Mouse (Mus musculus) kidney, postnatal 10 days (tissue): ENCODE results near the gene Ecm1.

Experiments used
- DNase-seq: peaks from one replicate; pipeline ENCODE4 v3.0.0; 2021; ENCODE audit warnings: mixed read lengths

Gene Ecm1

DNA sequence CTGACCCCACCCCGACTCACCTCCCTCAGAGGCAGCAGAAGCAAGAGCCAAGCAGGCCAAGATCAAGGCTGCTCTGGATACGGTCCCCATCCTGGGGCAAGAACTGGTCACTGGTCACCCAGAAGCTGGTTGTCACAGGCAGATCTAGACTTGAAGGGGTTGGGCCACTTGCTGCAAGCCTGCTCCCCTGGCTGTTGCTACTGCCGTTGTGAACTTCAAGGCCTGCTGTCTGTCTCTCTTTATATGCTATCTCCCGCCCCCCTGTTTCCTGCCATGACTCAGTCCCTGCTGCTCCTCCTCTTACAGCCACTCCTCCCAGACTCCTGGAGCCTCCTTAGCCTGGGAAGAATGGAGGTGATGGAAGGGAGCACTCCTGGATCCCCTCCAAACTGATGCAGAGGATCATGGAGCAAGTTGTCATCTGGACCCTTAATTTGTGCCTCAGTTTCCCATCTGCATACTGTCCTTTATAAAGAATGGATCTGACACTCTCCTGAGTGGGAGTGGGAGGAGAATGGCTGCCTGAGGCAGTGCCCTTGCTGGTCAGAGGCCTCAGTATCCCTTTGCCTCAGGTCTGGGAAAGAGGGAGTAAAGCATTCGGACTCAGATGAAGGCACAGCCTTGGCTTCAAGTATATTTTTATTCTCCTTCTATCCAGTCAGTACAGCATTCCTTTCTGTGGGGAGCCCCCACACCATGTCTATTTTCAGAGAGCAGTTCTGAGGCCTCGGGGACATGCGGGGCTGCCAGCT is at the start of gene Ecm1:
Gene Ecm1, minus strand, starts transcription at position 217 of the 752 bp plus-strand sequence.
- peak; percentile 74 for DNase-seq

DNA sequence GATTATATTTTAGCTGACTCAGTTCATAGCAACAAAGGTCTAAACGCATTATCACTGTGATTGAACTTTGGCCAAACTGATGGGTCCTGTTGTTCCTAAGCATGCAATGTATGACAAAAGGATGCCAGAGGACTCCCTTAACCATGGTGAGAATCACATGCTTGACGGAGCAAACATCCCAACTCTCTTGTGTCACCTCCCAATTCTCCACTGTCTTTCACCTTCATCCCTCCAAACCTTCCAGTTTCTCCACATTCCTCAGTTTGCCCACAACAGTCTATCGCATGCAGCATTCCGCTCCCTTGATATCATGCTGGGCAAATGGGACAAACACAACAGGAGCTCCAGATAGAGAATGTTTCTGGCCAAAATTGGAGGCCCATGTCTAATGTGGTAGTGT is 46.1 kb upstream of the Ecm1 start:
- DNase-seq, result no peak

DNA sequence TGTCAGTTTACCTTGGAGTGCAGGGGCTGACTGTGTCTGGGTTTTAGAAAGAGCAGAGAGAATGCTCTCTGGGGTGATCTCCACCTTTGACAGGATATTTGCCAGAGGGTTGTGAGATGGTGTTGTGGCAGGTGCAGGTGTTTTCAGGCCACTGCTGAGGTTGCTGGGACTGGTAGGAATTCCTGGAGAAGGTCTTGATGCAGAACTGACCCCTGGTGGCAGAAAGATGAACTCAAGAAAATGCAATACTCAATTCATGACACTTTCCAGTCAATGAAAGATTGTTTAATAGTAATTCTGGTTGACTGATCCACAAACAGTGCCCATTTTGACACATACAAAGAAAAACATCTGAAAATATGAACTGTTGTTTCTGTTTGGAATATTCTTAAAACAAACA is 32.6 kb upstream of the Ecm1 start:
- peak; percentile 41 for DNase-seq

DNA sequence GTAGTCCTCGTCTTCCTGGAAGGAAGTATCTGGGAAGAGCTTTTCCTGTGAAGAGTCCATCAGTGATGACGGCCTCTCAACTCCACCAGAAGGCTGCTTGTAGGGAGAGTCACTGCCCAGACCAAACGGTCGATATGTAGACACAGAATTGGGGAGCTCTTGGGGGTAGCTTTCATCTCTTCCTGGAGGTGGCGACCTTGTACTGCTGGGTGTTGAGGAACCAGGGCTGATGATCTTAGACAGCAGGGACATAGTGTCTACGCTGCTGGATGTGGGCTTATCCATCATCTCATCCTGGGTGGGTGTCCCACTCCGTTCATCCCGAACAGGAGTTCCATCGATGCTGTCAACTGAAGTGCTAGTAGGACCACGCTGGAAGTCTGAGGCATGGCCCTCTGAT is 26.2 kb upstream of the Ecm1 start:
- no peak for DNase-seq

DNA sequence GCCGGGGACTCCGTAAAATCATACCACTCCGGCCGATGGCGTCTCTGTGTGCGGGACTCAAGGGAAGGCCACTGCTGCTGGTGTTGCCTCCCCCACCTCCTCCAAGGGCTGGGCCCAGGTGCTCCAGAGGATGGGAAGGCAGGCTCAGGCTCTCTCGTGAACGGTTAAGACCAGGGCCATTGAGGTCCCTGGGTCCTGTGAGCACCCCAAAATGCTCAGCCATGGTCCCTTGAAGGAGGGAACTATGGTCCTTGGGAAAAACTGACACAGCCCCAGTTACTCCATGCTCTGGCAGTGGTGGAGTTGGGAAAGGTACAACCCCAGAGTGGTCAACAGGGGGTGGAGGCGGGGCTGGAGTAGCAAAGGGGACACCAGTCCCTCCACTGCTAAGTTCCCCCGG is 24.4 kb upstream of the Ecm1 start:
- no peak for DNase-seq

DNA sequence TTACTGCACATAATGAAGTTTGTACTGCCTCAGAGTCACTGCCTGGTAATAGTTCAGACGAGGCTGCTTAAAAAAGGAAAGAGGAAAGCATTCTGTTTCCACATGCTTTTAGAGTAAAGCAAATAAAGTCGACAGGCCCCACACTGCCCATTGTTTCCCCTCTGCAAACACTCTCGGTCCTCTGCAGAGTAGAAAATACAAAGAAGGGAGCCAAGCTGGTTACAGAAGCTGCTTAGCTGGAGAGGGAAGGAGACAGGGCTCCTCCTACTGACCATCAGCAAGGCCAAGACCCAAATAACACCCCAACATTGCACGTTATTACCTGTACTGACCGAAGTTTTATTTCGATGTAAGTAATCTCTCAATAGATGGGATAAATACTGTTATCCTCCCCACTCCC is 23.6 kb upstream of the Ecm1 start:
- DNase-seq, result no peak

DNA sequence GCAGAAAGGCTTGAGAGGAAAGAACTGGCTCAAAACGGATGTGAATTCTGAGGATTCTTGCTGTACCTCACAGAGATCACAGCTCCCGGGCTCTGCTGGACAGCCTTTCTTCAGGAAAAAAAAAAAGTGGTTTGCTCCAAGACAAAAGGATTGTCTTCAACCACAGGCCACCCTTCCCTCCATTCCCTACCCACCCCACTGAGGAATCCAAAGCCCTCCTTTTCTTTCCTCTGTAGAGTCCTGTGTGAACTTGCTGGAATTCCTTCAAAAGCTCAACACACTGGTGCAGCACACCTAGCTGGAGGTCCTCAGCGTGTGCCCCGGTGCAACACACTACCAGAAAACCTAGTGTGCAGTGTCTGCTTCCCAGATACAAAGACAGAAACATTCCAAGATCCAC is 22.4 kb upstream of the Ecm1 start:
- no peak for DNase-seq

DNA sequence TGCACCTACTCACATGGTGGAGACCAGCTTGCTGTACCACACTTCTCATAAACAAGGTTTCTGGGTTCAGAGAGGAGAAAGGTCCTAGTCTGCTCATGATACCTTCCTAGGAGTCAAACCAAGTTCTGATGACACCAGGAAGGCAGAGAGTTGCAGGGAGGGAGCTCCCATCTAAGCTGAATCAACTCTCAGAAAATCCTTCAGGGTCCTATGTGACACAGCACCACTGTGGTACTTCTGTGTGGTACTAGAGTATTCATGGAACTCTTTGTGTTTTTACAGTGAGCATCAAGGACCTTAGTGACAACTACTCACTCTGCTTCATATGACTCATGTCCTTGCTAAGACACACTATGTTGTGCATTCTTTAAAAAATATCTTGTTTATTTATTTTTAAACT is 21.3 kb upstream of the Ecm1 start:
- DNase-seq, result no peak

DNA sequence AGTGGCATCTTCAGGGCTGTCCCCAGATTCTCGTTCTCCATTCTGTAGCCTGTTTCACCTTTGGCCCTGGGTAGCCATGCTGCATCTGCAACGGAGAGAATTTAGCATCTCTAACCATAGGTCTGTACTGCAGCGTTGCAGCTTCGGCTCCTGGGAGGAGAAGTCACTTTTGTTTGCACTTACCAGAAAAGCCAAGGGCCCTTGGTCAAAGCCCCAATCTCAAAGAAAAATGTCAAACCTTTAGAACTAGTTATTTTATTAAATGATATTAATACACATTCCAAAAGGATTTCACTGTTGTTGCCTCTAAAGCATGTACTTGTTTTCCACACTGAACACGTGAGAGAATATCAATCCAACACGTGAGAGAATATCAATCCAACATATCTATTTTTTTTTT is 20.7 kb upstream of the Ecm1 start, which contains the start of gene Tars2:
Gene Tars2, minus strand, starts transcription at position 101 of the 400 bp plus-strand sequence.
- no peak for DNase-seq

DNA sequence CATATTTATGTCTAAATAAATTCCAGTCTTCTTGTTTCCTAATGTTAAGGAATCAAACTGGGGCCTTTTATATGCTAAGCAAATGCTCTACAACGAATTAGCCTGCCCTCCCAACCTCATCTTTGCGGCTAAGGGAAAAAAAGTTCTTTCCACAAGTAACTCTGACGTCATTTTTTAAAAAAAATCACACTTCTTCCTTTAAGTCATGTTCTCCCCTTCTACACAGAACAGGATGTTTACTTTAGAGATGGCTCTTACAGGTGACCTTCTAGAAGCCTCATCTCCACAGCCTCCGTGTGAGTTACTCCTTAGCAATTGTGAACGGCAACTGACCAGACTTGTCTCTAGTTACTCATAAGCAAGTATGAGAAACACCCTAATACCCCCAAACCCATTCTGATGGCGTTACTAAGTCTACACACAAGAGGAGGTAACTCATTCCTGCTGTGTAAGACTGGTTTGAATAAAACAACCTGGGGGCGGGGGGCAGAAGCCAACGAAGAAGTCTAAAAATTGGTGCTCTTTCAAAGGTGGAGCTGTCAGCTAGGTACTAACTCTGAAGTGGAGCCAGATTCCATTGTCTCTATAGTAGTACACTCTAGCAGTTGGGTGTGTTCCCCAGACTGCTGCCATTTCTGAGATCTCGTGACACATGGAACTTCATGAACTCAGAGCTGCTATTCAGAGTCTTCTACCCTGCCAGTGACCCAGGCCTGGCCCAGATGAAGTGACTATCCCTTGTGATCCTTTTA is 19.3 kb upstream of the Ecm1 start:
- no peak for DNase-seq

DNA sequence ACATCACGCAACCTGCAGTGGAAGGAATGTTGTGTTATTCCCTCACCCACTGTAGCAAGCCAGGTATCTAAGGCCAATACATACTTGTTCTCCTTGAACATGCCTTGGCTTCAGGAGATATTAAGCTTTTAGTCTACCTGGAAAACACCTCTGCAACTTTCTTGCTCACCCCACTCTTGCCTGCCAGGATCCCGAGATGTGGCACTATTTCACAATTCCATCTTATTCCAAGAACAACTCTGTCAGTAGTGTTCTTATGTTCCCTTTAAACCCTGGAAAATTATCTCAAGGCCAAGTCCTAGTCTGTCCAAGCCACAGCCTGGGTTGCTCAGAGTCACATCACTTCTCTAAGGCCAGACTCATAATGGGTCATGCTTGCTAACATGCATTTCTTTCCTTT is 17.4 kb upstream of the Ecm1 start:
- no peak for DNase-seq

DNA sequence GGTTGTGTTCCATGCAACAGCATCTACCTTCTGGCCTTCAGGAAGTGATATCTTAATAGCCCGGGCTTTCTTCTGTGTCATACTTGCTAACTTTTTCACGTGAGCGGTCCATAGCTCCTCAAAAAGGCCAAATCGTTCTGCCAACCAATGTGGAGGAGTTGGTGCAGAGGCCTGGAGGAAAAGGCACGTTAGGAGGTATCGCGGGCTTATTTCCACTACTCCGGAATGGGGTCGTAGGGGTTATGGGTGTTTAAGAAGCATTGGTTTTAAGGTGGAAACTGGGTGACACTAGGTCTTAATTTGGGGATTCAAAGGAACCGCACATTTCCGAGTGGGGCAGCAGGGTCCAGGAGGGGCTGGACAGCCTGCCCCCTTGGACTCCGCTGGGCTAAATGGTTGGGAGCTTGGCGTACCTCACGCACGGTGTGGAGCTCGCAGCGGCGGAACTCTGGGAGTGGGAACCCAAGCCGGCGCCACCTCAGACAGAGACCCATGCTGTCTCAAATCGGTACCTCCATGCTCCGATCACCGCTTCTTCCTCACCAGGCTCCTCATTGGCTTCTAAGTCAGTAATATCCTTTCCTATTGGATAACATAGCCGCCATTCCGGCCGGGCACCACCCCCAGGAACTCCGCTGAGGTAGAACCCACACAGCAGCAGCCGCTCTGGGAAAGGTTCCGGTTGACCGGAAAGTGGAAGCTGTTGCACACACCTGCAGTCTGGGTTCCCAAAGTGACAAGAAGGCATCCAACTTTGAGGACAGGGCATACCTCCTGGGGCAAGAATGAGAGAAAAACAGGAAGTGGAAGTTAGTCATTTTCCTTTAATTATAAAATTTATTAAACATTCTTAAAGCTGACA is 15.2 kb upstream of the Ecm1 start:
- DNase-seq, result peak; percentile 95

DNA sequence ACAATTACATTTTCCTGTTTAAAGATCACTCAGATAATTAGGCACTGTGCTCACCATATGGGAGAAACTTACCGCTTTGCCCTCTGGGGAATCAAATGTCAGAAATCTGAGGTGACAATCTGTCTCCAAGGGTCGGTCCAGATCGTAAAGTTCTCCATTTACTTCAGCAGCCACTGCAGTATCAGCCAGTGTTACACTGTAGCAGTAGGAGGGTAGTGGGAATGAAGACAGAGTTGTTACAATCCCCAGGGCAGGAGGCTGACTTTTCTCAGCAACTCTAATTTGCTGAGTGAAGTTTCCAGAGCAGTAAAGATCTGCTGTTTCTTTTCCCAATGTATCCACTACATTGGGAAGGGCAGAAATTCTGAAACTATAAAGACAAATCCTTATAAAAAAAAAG is 13.6 kb upstream of the Ecm1 start:
- DNase-seq, result no peak

DNA sequence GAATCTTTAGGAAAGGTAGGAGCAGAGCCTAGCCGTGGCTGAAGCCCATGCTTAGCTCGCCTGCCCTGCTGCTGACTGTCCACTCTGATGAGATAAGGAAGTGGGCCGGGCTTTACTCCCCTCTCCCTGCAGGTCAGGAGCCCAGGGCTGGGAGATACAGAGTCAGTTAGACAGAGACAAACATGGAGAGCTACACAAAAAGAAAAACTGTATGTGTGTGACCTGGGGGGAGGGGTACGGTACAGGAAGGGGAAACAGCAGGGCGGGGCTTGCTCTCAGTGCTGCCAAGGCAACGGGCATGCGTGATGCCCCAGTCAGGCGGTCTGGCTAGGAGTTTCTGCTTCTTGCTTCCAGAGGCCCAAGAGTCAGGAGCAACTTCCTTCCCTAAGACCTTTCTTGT is 1.0 kb upstream of the Ecm1 start:
- peak; percentile 81 for DNase-seq

DNA sequence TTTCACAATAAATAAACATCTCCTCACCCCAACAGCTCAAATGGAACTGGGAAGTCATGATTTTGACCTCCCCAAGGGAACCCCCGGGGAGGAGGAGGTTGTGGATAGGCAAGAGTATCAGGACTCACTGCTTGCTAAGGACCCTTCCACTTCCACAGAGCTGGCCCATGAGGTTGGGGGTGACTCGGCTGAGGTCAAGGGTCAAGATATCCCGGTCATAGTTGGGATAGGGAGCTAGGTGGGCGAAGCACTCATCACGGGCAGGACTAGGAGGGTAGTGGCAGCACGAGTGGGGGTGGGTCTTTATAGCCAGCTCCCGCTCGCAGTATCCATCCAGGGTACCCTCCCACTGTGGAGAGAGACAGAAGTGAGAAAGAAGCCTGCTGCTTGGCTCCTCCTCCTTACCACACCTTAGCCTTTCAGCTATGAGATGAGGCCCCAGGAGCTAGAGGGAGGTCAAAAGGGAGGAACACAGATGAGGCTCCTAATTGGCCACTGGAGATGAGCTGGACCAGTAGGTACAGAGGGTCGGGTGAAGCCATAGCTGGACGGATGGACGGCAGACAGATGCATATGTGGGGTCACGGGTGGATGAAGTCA is 4.2 kb downstream of the Ecm1 start:
- DNase-seq, result no peak

DNA sequence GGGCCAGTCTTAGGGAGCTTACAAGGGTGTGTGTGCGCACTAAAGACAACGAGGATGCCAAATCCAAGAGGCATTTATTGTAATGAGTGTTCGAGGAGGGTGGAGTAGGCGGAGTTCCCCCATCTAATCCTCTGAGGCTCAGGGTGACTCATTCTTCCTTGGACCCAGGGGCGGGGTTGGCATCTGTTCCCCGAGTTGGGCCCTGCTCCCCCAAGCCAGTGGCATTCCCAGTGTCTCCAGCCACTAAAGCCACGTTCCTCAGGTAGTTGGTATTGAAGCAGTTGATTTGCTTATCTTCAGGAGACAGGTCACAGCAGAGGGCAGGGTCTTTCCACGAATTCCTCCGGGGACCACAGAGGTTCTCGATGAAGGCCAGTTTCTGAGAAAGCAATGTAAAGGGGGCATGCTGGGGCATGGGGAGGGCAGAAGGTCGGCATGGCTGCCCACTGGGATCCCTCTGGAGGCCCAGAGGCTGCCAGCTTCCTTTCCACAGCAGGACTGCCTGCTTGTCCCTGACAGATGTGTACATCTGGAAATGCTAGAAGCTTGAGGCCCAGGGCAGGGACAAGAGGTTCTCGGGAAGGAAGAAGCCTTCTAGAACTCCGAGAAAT is 5.2 kb downstream of the Ecm1 start:
- no peak for DNase-seq

DNA sequence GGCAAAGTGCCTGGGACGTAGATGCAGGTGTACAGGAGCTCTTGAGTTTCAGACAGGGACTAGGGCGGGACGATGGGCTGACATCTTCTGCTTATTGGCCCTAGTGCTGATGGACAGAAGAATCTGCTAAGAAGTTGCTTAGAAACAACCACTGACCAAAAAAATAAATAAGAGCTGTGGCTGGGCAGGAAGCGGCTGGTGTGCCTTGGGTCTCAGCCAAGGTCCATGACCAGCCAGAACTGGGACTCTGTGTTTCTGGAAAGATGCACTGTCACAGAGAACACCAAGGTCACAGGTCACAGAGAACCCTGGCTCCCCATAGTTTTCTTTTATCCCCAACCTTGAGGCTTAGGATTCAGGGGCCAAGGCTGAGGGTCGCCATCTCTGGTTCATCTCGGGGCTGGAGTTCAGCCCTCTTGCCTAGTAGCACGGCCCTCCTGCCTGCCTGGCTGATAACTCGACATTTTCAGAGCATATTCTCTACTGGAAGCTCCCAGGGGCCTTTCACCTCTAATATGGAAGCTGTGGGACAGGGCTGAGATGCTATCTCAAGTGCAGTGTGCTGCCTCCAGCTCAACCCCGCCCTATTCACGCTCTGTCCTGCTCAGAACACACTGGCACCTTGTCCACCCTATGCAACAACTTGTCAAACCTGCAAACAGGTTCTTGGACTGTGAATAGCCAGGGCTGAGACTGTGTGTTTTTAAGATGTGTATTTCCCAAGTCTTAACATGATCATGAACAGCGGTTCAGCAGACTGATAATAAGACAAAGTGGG is 6.4 kb downstream of the Ecm1 start:
- DNase-seq, result peak; percentile 52

DNA sequence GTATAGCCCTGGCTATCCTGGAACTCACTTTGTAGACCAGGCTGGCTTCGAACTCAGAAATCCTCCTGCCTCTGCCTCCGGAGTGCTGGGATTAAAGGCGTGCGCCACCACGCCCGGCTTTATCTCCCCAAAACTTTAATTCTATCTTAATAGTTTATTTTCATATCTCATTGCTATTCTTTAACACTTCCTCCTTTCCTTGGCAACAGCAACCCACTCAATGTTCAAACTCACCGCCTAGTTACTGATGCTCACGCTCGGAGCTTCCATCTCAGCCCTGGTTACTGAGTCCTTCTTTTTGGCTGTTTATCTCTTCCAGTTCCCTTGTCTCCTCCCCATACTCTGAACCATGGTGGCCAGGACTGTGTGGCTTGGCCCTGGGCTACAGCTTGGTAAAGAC is 7.1 kb downstream of the Ecm1 start:
- DNase-seq, result no peak

DNA sequence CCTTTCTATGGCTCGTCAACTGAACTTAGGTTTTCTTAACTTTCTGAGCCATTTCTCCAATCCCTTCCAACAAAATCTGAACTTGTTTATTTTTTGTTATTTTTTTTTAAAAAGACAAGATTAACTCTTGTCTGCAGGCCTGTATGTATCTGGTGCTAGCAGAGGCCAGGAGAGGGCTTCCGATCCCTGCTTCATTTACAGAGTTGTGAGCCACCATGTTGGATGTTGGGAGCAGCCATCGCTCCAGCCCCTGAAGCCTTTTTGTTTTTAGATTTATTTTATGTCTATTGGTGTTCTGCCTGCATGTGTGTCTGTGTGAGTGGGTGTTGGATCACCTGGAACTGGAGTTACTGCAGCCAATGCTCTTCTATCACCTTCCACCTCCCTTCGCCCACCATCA is 7.6 kb downstream of the Ecm1 start:
- DNase-seq, result no peak

DNA sequence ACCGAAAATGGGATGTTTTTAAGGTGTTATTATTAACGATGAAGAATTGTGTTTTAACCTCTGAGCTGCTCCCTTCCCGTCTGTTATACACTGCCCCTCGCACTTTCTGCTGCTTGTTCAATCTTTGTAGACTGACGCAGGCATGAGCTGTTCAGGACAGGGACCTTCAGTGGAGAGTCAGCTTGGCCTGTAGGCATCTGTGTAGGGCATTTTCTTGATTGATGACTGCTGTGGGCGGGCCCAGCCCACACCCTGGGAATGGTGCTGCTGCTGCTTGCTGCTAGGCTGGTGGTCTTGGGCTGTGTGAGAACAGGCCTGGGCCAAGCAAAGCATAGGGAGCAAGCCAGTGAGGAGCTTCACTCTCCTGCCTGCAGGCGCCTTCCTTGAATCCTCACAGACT is 8.9 kb downstream of the Ecm1 start:
- DNase-seq, result no peak

DNA sequence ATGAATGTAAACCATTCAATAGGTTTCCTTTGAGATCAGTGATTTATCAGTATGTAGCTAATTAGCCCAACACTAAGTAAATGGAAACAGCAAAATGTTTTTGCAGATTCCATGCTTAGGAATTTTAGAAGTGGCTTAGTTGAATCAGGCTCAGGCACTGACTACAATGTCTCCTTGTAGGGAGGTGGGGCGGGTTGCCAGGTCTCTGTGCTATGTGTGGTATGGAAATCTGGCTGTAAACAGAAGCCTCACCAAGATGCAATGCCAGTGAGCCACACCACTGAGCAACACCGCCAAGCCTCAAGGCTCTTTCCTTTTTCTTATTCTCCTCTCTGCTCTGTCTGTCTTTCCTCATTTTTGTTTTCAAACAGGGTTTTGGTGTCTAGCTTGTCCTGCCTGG is 10.5 kb downstream of the Ecm1 start:
- no peak for DNase-seq
